Mouse (Mus musculus) cortical plate, adult 2 months (tissue): ENCODE data around the gene Spem2.

Experiments used
- CTCF ChIP-seq: fragments of 200-500 bp; IDR thresholded peaks from 2 replicates; pipeline ENCODE4 v1.5.1; 2011; ENCODE audit warnings: mild to moderate bottlenecking, control low read depth, low read length; ENCODE audit not compliant: insufficient read depth; ENCODE audit errors: extremely low read depth
- POLR2A ChIP-seq: fragments of 200-500 bp; IDR thresholded peaks from 2 replicates; pipeline ENCODE4 v1.6.1; 2011; ENCODE audit warnings: mild to moderate bottlenecking, low read length, control low read depth; ENCODE audit not compliant: insufficient read depth; ENCODE audit errors: extremely low read depth

- TF ChIP-seq POLR2A (no peak), CTCF (no peak)
These were observed 35.7 kb upstream of the Spem2 start for GRCm38 (mm10) chr11:69853994-69854393.
